In genomic region chr17:84180715-84181501, GRCm38 (mm10) we compare ENCODE assay signal across 8 mouse cellular contexts. TPM values are rescaled to one million over a fixed set of nuclear protein-coding genes. Genes with fewer than 3 reads are reported as not detected.
DNase-seq lines count a peak whose midpoint lies in the region; ATAC-seq and TF ChIP-seq lines count a peak whose summit lies in the region.

No protein-coding gene starts in this region.

- no peaks in the 10 kb centered on the region for H3K27me3 ChIP-seq in forebrain, embryonic 10.5 days (ENCODE audit: poor library complexity, severe bottlenecking)
- H3K27me3 ChIP-seq in forebrain, embryonic 12.5 days, result no peaks in the 10 kb centered on the region
- no peaks in the 10 kb centered on the region for H3K27me3 ChIP-seq in C2C12 (ENCODE audit: control insufficient read depth, insufficient read depth, insufficient read length)
- no peaks in the 10 kb centered on the region for H3K27me3 ChIP-seq in intestine, embryonic 14.5 days (replicated peaks; ENCODE audit: control insufficient read depth, insufficient read depth, low read length)

- peaks cover 12% of the 10 kb centered on the region for H3K36me3 ChIP-seq in forebrain, embryonic 10.5 days (replicated peaks)
- H3K36me3 ChIP-seq in forebrain, embryonic 12.5 days (replicated peaks), result peaks cover 1% of the 10 kb centered on the region; the same call in 1 of the 2 replicates
- peaks cover 14% of the 10 kb centered on the region for H3K36me3 ChIP-seq in C2C12 (ENCODE audit: control insufficient read depth, insufficient read depth)
- H3K36me3 ChIP-seq in intestine, embryonic 14.5 days (ENCODE audit: control insufficient read depth, insufficient read depth, low read length), result peaks cover 11% of the 10 kb centered on the region; the same call in 1 of the 2 replicates

- H3K4me2 ChIP-seq in forebrain, embryonic 12.5 days, result no peak overlapping the region
- H3K4me2 ChIP-seq in intestine, embryonic 14.5 days (ENCODE audit: low read length), result 0 out of 2 replicates have a peak overlapping the region, but pooled peaks have one; percentile 11

- WGBS in forebrain, embryonic 10.5 days, result 56% methylated on average over 11 of the region's 11 CpGs
- WGBS in forebrain, embryonic 12.5 days, result 57% methylated on average over 11 of the region's 11 CpGs
- WGBS in intestine, embryonic 14.5 days, result 28% methylated on average over 11 of the region's 11 CpGs

- H3K9ac ChIP-seq in forebrain, embryonic 12.5 days, result no peak overlapping the region
- H3K9ac ChIP-seq in intestine, embryonic 14.5 days (ENCODE audit: low read length), result 0 out of 2 replicates have a peak overlapping the region, but pooled peaks have one; percentile 1

- H3K9me3 ChIP-seq in forebrain, embryonic 10.5 days, result no peaks in the 10 kb centered on the region
- no peaks in the 10 kb centered on the region for H3K9me3 ChIP-seq in forebrain, embryonic 12.5 days
- H3K9me3 ChIP-seq in intestine, embryonic 14.5 days (ENCODE audit: control insufficient read depth, low read length), result no peaks in the 10 kb centered on the region

- no peak overlapping the region for H3K4me3 ChIP-seq in forebrain, embryonic 10.5 days
- H3K4me3 ChIP-seq in forebrain, embryonic 12.5 days (replicated peaks), result no peak overlapping the region
- no peak overlapping the region for H3K4me3 ChIP-seq in C2C12 (ENCODE audit: insufficient read depth, poor library complexity, severe bottlenecking)
- no peak overlapping the region for H3K4me3 ChIP-seq in intestine, embryonic 14.5 days (ENCODE audit: low read depth, low read length)

- no peak for TF ChIP-seq CTCF in C2C12 (IDR thresholded peaks at IDR 0.05; ENCODE audit: control insufficient read depth, insufficient read depth, insufficient read length)

- no peak overlapping the region for H3ac ChIP-seq in C2C12 (ENCODE audit: control insufficient read depth, insufficient read length, low read depth)

- DNase-seq in forebrain, embryonic 10.5 days (ENCODE audit: extremely low spot score, low spot score), result no peak
- DNase-seq in embryo, embryonic 11 days, result peak; percentile 54
- peak; percentile 75 for DNase-seq in intestine, embryonic 14.5 days (ENCODE audit: low spot score)
- DNase-seq in lung, adult 18-20 months, result peak; percentile 74 to 82
- peak; percentile 74 to 84 for DNase-seq in spleen, postnatal 4 days (ENCODE audit: low spot score in 2 of 2)
- DNase-seq in layer of hippocampus, adult 8-10 months (ENCODE audit: low spot score in 2 of 2), result no peak

- peaks cover 21% of the 10 kb centered on the region for H3K79me3 ChIP-seq in C2C12 (ENCODE audit: low read depth)

- peaks cover 55% of the 10 kb centered on the region for H3K4me1 ChIP-seq in forebrain, embryonic 10.5 days
- peaks cover 35% of the 10 kb centered on the region for H3K4me1 ChIP-seq in forebrain, embryonic 12.5 days
- H3K4me1 ChIP-seq in intestine, embryonic 14.5 days (replicated peaks; ENCODE audit: control insufficient read depth, insufficient read depth, low read length), result peaks cover 41% of the 10 kb centered on the region

- peaks cover 35% of the 10 kb centered on the region for H3K79me2 ChIP-seq in C2C12 (ENCODE audit: control insufficient read depth, insufficient read depth)

- no peak for ATAC-seq in forebrain, embryonic 12.5 days (ENCODE audit: low FRiP score)
- peak; percentile 40 for ATAC-seq in intestine, embryonic 14.5 days (replicated peaks; ENCODE audit: low FRiP score, low TSS enrichment, low read depth)

- peak overlapping the region; percentile 74 for H3K27ac ChIP-seq in forebrain, embryonic 10.5 days
- H3K27ac ChIP-seq in forebrain, embryonic 12.5 days, result no peak overlapping the region
- H3K27ac ChIP-seq in intestine, embryonic 14.5 days (ENCODE audit: low read depth), result peak overlapping the region; percentile 85

TF ChIP-seq in C2C12, 6 proteins besides CTCF, POLR2A, EP300 and RAD21:
- TF ChIP-seq MAX (IDR thresholded peaks at IDR 0.05), result peak; percentile 53
- no peak for TF ChIP-seq CEBPB (IDR thresholded peaks at IDR 0.05; ENCODE audit: low read depth)

RNA-seq across cellular contexts. Expression of gene Zfp36l2, which starts 6.8 kb away (rescaled TPM):
- polyA plus RNA-seq in forebrain, embryonic 10.5 days (2016; fragmentation: Nextera tagmentation; extraction: Ambion mirVana), result 8.1 and 8.9 TPM in 2 replicates
- polyA plus RNA-seq in forebrain, embryonic 12.5 days (2016; fragmentation: Nextera tagmentation; extraction: Ambion mirVana), result 9.7 and 10.6 TPM in 2 replicates
- 61.8 TPM for polyA plus RNA-seq in C2C12 (2012; fragmentation: generic; extraction: Trizol)
- polyA plus RNA-seq in intestine, embryonic 14.5 days (2014; fragmentation: Nextera tagmentation; extraction: Ambion mirVana), result 35.1 and 36.5 TPM in 2 replicates
- 10 to 100 TPM; 23.9 to 30.9 (median 29.5) TPM for total RNA-seq in layer of hippocampus, adult 8-10 months (2022)

Comparison
In these comparisons a context has a peak if more than half of its experiments do, and no peak if none do; other contexts are left out.
1. DNase-seq: peak in embryo, embryonic 11 days (single experiment), intestine, embryonic 14.5 days (single experiment), lung, adult 18-20 months (2 of 2) and spleen, postnatal 4 days (2 of 2); none in forebrain, embryonic 10.5 days (single experiment) and layer of hippocampus, adult 8-10 months (0 of 2).